Mouse (Mus musculus) lung, adult 2 months (tissue): Measurements from ENCODE around the gene Svip.

ENCODE experiments used
- CTCF ChIP-seq: fragments of 200-500 bp; IDR thresholded peaks from 2 replicates; pipeline ENCODE4 v1.5.1; 2011; ENCODE audit warnings: mild to moderate bottlenecking, low read length, control low read depth; ENCODE audit not compliant: insufficient read depth
- POLR2A ChIP-seq: fragments of 200-500 bp; IDR thresholded peaks from 2 replicates; pipeline ENCODE4 v1.6.1; 2011; ENCODE audit warnings: low read depth, mild to moderate bottlenecking, control low read depth, low read length, borderline replicate concordance; ENCODE audit errors: extremely low read depth

GRCm38 (mm10) chr7:51982303-51982702 lies 23.5 kb downstream of the Svip start:
- no peak for TF ChIP-seq POLR2A
- TF ChIP-seq CTCF, result no peak
